Mouse (Mus musculus): ENCODE measurements around the gene Map3k5. TPM values are rescaled to one million over a fixed set of nuclear protein-coding genes. Genes with fewer than 3 reads are reported as not detected.
A peak's percentile ranks its signal among the peaks of the same experiment; 100 is the strongest.

Map3k5 gene
- polyA plus RNA-seq, 1 experiment from 2014 or later, result 2.6 TPM

- no peak for DNase-seq (ENCODE audit: low spot score)
- peaks cover 3% of the 10 kb centered on the region; the same call in 1 of the 2 replicates for H3K36me3 ChIP-seq
- 64% methylated on average over 4 of the region's 4 CpGs for WGBS
- H3K4me1 ChIP-seq, result peaks cover 29% of the 10 kb centered on the region
- no peaks in the 10 kb centered on the region for H3K9me3 ChIP-seq
- H3K27me3 ChIP-seq (ENCODE audit: insufficient read depth, poor library complexity, severe bottlenecking), result no peaks in the 10 kb centered on the region; the same call in 1 of the 2 replicates
- H3K4me3 ChIP-seq, result no peak overlapping the region
- no peak overlapping the region for H3K27ac ChIP-seq
These were observed 70.5 kb downstream of the Map3k5 start for GRCm38 (mm10) chr10:20004786-20005185.

GRCm38 (mm10) chr10:20005491-20005952 is 71.2 kb downstream of the Map3k5 start:
- no peak for DNase-seq (ENCODE audit: low spot score)
- H3K9me3 ChIP-seq, result no peaks in the 10 kb centered on the region
- H3K27ac ChIP-seq, result no peak overlapping the region
- WGBS, result 89% methylated on average over 6 of the region's 6 CpGs
- no peaks in the 10 kb centered on the region; the same call in 1 of the 2 replicates for H3K27me3 ChIP-seq (ENCODE audit: insufficient read depth, poor library complexity, severe bottlenecking)
- peaks cover 29% of the 10 kb centered on the region for H3K4me1 ChIP-seq
- H3K4me3 ChIP-seq, result no peak overlapping the region
- H3K36me3 ChIP-seq, result peaks cover 3% of the 10 kb centered on the region; the same call in 1 of the 2 replicates

GRCm38 (mm10) chr10:20006333-20007093 is 72.2 kb downstream of the Map3k5 start:
- DNase-seq (ENCODE audit: low spot score), result peak; percentile 22
- H3K4me3 ChIP-seq, result no peak overlapping the region
- 74% methylated on average over 17 of the region's 17 CpGs for WGBS
- peaks cover 3% of the 10 kb centered on the region; the same call in 1 of the 2 replicates for H3K36me3 ChIP-seq
- H3K9me3 ChIP-seq, result no peaks in the 10 kb centered on the region
- peaks cover 26% of the 10 kb centered on the region for H3K4me1 ChIP-seq
- H3K27ac ChIP-seq, result no peak overlapping the region
- no peaks in the 10 kb centered on the region; the same call in 1 of the 2 replicates for H3K27me3 ChIP-seq (ENCODE audit: insufficient read depth, poor library complexity, severe bottlenecking)

- 93% methylated on average over 6 of the region's 6 CpGs for WGBS
- H3K27ac ChIP-seq, result no peak overlapping the region
- no peaks in the 10 kb centered on the region for H3K9me3 ChIP-seq
- peaks cover 3% of the 10 kb centered on the region; the same call in 1 of the 2 replicates for H3K36me3 ChIP-seq
- DNase-seq (ENCODE audit: low spot score), result peak; percentile 9
- no peaks in the 10 kb centered on the region for H3K27me3 ChIP-seq (ENCODE audit: insufficient read depth, poor library complexity, severe bottlenecking)
- peaks cover 16% of the 10 kb centered on the region for H3K4me1 ChIP-seq
- no peak overlapping the region for H3K4me3 ChIP-seq
These were observed 75.0 kb downstream of the Map3k5 start for GRCm38 (mm10) chr10:20009310-20009709.

GRCm38 (mm10) chr10:20010018-20010417 is 75.7 kb downstream of the Map3k5 start:
- peaks cover 9% of the 10 kb centered on the region for H3K4me1 ChIP-seq
- 92% methylated on average over 3 of the region's 3 CpGs for WGBS

GRCm38 (mm10) chr10:20018406-20018805 is 84.1 kb downstream of the Map3k5 start:
- H3K36me3 ChIP-seq, result peaks cover 4% of the 10 kb centered on the region; the same call in 1 of the 2 replicates
- WGBS, result 92% methylated on average over 10 of the region's 10 CpGs
- H3K27ac ChIP-seq, result no peak overlapping the region
- peaks cover 5% of the 10 kb centered on the region; the same call in 1 of the 2 replicates for H3K9me3 ChIP-seq
- peaks cover 14% of the 10 kb centered on the region for H3K4me1 ChIP-seq
- no peak overlapping the region for H3K4me3 ChIP-seq
- H3K27me3 ChIP-seq (ENCODE audit: insufficient read depth, poor library complexity, severe bottlenecking), result no peaks in the 10 kb centered on the region
- DNase-seq (ENCODE audit: low spot score), result peak; percentile 60

More at GRCm38 (mm10) chr10:20010018-20010417, 75.7 kb downstream of the Map3k5 start:
- Histone ChIP-seq H3K4me3 (no peak overlapping the region), H3K9me3 (no peaks in the 10 kb centered on the region), H3K27ac (no peak overlapping the region), H3K27me3 (ENCODE audit: insufficient read depth, poor library complexity, severe bottlenecking) (no peaks in the 10 kb centered on the region), H3K36me3 (peaks cover 3% of the 10 kb centered on the region; the same call in 1 of the 2 replicates)
- peak; percentile 16 for DNase-seq (ENCODE audit: low spot score)

- Histone ChIP-seq H3K9me3 (peaks cover 5% of the 10 kb centered on the region; the same call in 1 of the 2 replicates), H3K4me3 (no peak overlapping the region), H3K27me3 (ENCODE audit: insufficient read depth, poor library complexity, severe bottlenecking) (no peaks in the 10 kb centered on the region), H3K36me3 (peaks cover 4% of the 10 kb centered on the region; the same call in 1 of the 2 replicates), H3K4me1 (peaks cover 14% of the 10 kb centered on the region), H3K27ac (no peak overlapping the region)
- WGBS, result 83% methylated on average over 3 of the region's 3 CpGs
- peak; percentile 36 for DNase-seq (ENCODE audit: low spot score)
These were observed 84.5 kb downstream of the Map3k5 start for GRCm38 (mm10) chr10:20018806-20019205.

GRCm38 (mm10) chr10:20021256-20021655 is 87.0 kb downstream of the Map3k5 start:
- no peak for DNase-seq (ENCODE audit: low spot score)
- H3K27ac ChIP-seq, result no peak overlapping the region
- H3K4me1 ChIP-seq, result peaks cover 14% of the 10 kb centered on the region
- no peak overlapping the region for H3K4me3 ChIP-seq
- peaks cover 5% of the 10 kb centered on the region; the same call in 1 of the 2 replicates for H3K9me3 ChIP-seq
- H3K27me3 ChIP-seq (ENCODE audit: insufficient read depth, poor library complexity, severe bottlenecking), result no peaks in the 10 kb centered on the region
- WGBS, result 87% methylated on average over 6 of the region's 6 CpGs
- peaks cover 9% of the 10 kb centered on the region; the same call in 1 of the 2 replicates for H3K36me3 ChIP-seq

GRCm38 (mm10) chr10:20021670-20022468 is 87.6 kb downstream of the Map3k5 start:
- Histone ChIP-seq H3K27ac (no peak overlapping the region), H3K4me3 (no peak overlapping the region), H3K9me3 (peaks cover 5% of the 10 kb centered on the region; the same call in 1 of the 2 replicates), H3K27me3 (ENCODE audit: insufficient read depth, poor library complexity, severe bottlenecking) (no peaks in the 10 kb centered on the region), H3K4me1 (peaks cover 14% of the 10 kb centered on the region), H3K36me3 (peaks cover 10% of the 10 kb centered on the region; the same call in 1 of the 2 replicates)
- peak; percentile 61 for DNase-seq (ENCODE audit: low spot score)
- 78% methylated on average over 15 of the region's 15 CpGs for WGBS

- peak overlapping the region; percentile 17; the same call in 1 of the 2 replicates for H3K27ac ChIP-seq
These were observed 88.5 kb downstream of the Map3k5 start for GRCm38 (mm10) chr10:20022608-20023340.

GRCm38 (mm10) chr10:20023524-20023923 is 89.3 kb downstream of the Map3k5 start:
- Histone ChIP-seq H3K36me3 (peaks cover 9% of the 10 kb centered on the region; the same call in 1 of the 2 replicates), H3K27me3 (ENCODE audit: insufficient read depth, poor library complexity, severe bottlenecking) (no peaks in the 10 kb centered on the region), H3K27ac (no peak overlapping the region), H3K4me3 (no peak overlapping the region), H3K4me1 (peaks cover 14% of the 10 kb centered on the region), H3K9me3 (no peaks in the 10 kb centered on the region)
- 72% methylated on average over 10 of the region's 10 CpGs for WGBS
- DNase-seq (ENCODE audit: low spot score), result peak; percentile 58

More at GRCm38 (mm10) chr10:20022608-20023340, 88.5 kb downstream of the Map3k5 start:
- DNase-seq (ENCODE audit: low spot score), result peak; percentile 62
- H3K36me3 ChIP-seq, result peaks cover 13% of the 10 kb centered on the region; the same call in 1 of the 2 replicates
- no peak overlapping the region for H3K4me3 ChIP-seq
- peaks cover 14% of the 10 kb centered on the region for H3K4me1 ChIP-seq
- peaks cover 3% of the 10 kb centered on the region; the same call in 1 of the 2 replicates for H3K9me3 ChIP-seq
- H3K27me3 ChIP-seq (ENCODE audit: insufficient read depth, poor library complexity, severe bottlenecking), result no peaks in the 10 kb centered on the region
- WGBS, result 57% methylated on average over 10 of the region's 10 CpGs

GRCm38 (mm10) chr10:20024891-20025290 is 90.6 kb downstream of the Map3k5 start:
- H3K36me3 ChIP-seq, result peaks cover 9% of the 10 kb centered on the region; the same call in 1 of the 2 replicates
- no peak overlapping the region for H3K4me3 ChIP-seq
- peak; percentile 51 for DNase-seq (ENCODE audit: low spot score)
- no peak overlapping the region for H3K27ac ChIP-seq
- no peaks in the 10 kb centered on the region for H3K27me3 ChIP-seq (ENCODE audit: insufficient read depth, poor library complexity, severe bottlenecking)
- WGBS, result 93% methylated on average over 10 of the region's 10 CpGs
- peaks cover 14% of the 10 kb centered on the region for H3K4me1 ChIP-seq
- H3K9me3 ChIP-seq, result no peaks in the 10 kb centered on the region

All from heart, embryonic 10.5 days (tissue).